Mouse (Mus musculus) intestine, postnatal 0 days (tissue): ENCODE results near the gene Cd37. TPM values are rescaled to one million over a fixed set of nuclear protein-coding genes. Genes with fewer than 3 reads are reported as not detected.

ENCODE experiments used
- ATAC-seq: fragments of 200-750 bp; cut with Nextera tagmentation; 2 replicates; pipeline ENCODE4 v1.8.0; 2017; ENCODE audit warnings: mild to moderate bottlenecking, moderate TSS enrichment, moderate library complexity
- H3K27ac ChIP-seq: fragments of 300-500 bp; sonication (generic); 2 replicates; pipeline ENCODE4 v1.5.1; 2014; ENCODE audit warnings: mild to moderate bottlenecking, low read depth, low read length, moderate library complexity
- H3K27me3 ChIP-seq: fragments of 300-500 bp; sonication (generic); replicated peaks from 2 replicates; pipeline ENCODE4 v1.6.1; 2014; ENCODE audit warnings: low read length, mixed read lengths; ENCODE audit not compliant: control insufficient read depth, insufficient read depth
- H3K36me3 ChIP-seq: fragments of 300-500 bp; sonication (generic); 2 replicates; pipeline ENCODE4 v1.6.1; 2014; ENCODE audit warnings: mild to moderate bottlenecking, moderate library complexity; ENCODE audit not compliant: control insufficient read depth, insufficient read depth
- H3K4me1 ChIP-seq: fragments of 300-500 bp; sonication (generic); replicated peaks from 2 replicates; pipeline ENCODE4 v1.6.1; 2014; ENCODE audit warnings: antibody characterized with exemption, low read length, mixed read lengths; ENCODE audit not compliant: control insufficient read depth, insufficient read depth
- H3K4me2 ChIP-seq: fragments of 300-500 bp; sonication (generic); replicated peaks from 2 replicates; pipeline ENCODE4 v1.6.1; 2014; ENCODE audit warnings: low read depth, mild to moderate bottlenecking, moderate library complexity
- H3K4me3 ChIP-seq: fragments of 300-500 bp; sonication (generic); 2 replicates; pipeline ENCODE4 v1.5.1; 2014; ENCODE audit warnings: low read depth, low read length
- H3K9ac ChIP-seq: fragments of 300-500 bp; sonication (generic); 2 replicates; pipeline ENCODE4 v1.6.1; 2014; ENCODE audit warnings: mild to moderate bottlenecking, low read depth, low read length
- H3K9me3 ChIP-seq: fragments of 300-500 bp; sonication (generic); 2 replicates; pipeline ENCODE4 v1.6.1; 2016; ENCODE audit warnings: mixed run types; ENCODE audit not compliant: control insufficient read depth
- CTCF ChIP-seq: sonication (generic); IDR thresholded peaks from 2 replicates; pipeline ENCODE4 v1.5.1; 2016; ENCODE audit warnings: low read depth, mild to moderate bottlenecking, control low read depth, antibody characterized with exemption, moderate library complexity
- WGBS: fragments of 180-500 bp; shearing (Covaris S2); extraction: QIAGEN DNeasy Blood & Tissue Kit; methylation state at CpG from one replicate; pipeline ENCODE4 v1.1.7; 2014; 5-methylcytosine and 5-hydroxymethylcytosine counted together
- polyA plus RNA-seq: library from polyadenylated mRNA; unstranded; fragments of >200 nt; fragmentation: Nextera tagmentation; extraction: Ambion mirVana; gene quantifications from 2 replicates; pipeline ENCODE4 v1.2.1, GENCODE M21; 2015

The Cd37 gene
- polyA plus RNA-seq, 1 experiment from 2014 or later: 2.3 TPM

DNA sequence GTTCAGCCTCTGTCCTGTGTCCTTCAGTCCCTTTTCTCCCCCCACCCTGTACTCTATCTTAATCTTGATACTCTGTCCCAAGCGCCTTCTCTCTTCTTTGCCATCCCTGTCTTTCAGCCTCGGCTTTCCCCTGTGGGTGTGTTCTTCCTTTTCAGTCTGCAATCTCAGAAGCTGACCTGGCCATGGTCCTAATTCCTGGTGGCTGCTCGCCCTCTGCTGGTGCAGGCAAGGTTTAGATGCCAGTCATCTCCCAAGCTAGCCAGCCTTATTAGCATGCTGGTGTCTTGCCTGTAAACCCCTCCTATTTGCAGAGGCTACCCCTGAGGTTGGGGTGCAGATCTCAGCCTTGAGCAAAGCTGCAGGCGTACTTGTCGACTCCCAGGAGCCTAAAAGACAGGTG, 40.5 kb downstream of the Cd37 start:
- Histone ChIP-seq H3K9ac (no peak overlapping the region), H3K36me3 (no peaks in the 10 kb centered on the region), H3K27me3 (peaks cover 6% of the 10 kb centered on the region; the same call in 1 of the 2 replicates), H3K27ac (no peak overlapping the region), H3K4me2 (no peak overlapping the region), H3K4me1 (no peaks in the 10 kb centered on the region), H3K9me3 (no peaks in the 10 kb centered on the region), H3K4me3 (no peak overlapping the region)
- ATAC-seq: peak; percentile 28; the same call in 1 of the 2 replicates
- TF ChIP-seq CTCF: peak; percentile 95
- WGBS: 13% methylated on average over 5 of the region's 5 CpGs

DNA sequence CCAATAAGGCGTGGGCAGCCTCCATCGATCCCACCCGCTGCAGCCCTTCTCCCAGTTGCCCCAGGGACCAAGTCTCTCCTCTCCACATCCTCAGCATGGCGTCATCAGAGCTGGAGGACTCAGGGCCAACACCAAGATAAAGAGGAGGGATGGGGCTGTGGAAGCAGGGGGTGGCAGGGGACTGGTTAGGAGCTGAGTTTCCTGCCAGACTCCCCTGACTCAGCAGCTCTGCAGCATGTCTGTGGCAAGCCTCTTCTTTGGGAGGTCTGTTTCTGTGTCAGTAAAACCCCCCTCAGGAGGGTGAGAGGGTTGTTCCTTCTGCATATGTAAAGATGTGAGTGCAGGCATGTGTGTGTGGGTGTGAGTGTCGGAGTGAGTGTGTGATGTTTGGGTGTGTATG, 41.9 kb downstream of the Cd37 start:
- TF ChIP-seq CTCF: no peak
- Histone ChIP-seq H3K4me2 (no peak overlapping the region), H3K36me3 (no peaks in the 10 kb centered on the region), H3K9me3 (no peaks in the 10 kb centered on the region), H3K27me3 (peaks cover 3% of the 10 kb centered on the region; the same call in 1 of the 2 replicates), H3K4me1 (no peaks in the 10 kb centered on the region), H3K9ac (no peak overlapping the region), H3K27ac (no peak overlapping the region), H3K4me3 (no peak overlapping the region)
- no peak for ATAC-seq
- WGBS: 73% methylated on average over 5 of the region's 5 CpGs

DNA sequence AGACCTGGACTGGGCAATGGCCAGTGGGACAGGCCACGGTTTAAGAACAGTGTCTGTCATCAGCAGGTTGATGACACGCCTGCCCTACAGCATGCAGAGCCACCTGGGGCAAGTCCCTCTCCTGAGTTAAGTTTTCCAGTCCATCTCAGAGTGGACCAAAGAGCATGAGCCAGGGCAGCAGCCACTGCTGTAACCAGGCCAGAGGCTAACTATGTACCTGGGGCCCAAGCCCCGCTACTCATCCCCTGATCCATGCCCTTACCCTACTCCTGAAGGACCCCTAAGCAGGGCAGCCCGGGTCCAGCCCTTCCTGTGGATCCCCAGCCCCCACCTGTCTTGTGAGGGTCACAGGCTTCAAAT, 42.8 kb downstream of the Cd37 start:
- no peak overlapping the region for H3K4me2 ChIP-seq
- H3K4me3 ChIP-seq: no peak overlapping the region
- ATAC-seq: no peak
- 85% methylated on average over 4 of the region's 4 CpGs for WGBS
- peaks cover 3% of the 10 kb centered on the region; the same call in 1 of the 2 replicates for H3K27me3 ChIP-seq
- H3K27ac ChIP-seq: no peak overlapping the region
- H3K4me1 ChIP-seq: no peaks in the 10 kb centered on the region
- H3K9me3 ChIP-seq: no peaks in the 10 kb centered on the region
- no peak overlapping the region for H3K9ac ChIP-seq
- no peak for TF ChIP-seq CTCF
- no peaks in the 10 kb centered on the region for H3K36me3 ChIP-seq

DNA sequence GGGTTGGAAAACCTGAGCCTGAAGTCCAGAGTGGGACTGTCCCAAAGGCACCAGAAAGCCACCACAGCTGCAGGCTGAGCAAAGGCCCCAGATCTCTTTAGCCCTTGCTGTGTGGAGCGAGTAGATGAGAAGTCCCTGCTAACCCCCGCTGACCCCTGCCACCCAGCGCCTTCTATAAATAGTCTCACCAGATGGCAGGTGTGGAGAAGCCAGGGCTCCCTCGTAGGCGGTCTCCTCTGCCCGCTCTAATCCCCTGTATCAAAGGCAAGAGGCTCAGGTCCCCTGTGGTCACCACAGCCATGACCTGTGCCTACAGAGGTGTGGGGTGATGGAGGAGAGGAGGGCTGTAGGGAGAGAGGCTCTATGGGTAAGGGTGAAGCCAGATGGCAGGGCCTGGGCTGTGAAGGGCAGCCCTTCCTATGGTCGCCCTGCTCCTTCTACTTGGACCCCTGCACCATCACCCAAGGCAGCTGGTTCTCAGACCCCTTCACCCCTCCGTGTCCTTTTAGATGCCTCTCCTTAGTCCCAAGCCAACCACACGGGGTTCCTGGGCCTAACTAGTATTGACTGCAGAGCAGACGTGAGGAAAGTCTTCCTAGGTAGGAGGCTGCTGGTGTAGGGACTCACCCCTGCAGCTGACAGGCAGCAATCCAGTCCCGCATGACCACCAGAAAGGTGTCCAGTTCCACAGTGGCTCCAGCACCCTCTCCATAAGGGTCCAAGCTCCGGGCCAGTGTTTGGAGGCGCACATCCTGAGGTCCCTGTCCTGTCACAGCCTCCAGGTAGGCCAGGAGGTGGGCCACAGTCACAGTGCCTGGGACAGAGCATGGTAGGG, 43.4 kb downstream of the Cd37 start:
- no peak for ATAC-seq

DNA sequence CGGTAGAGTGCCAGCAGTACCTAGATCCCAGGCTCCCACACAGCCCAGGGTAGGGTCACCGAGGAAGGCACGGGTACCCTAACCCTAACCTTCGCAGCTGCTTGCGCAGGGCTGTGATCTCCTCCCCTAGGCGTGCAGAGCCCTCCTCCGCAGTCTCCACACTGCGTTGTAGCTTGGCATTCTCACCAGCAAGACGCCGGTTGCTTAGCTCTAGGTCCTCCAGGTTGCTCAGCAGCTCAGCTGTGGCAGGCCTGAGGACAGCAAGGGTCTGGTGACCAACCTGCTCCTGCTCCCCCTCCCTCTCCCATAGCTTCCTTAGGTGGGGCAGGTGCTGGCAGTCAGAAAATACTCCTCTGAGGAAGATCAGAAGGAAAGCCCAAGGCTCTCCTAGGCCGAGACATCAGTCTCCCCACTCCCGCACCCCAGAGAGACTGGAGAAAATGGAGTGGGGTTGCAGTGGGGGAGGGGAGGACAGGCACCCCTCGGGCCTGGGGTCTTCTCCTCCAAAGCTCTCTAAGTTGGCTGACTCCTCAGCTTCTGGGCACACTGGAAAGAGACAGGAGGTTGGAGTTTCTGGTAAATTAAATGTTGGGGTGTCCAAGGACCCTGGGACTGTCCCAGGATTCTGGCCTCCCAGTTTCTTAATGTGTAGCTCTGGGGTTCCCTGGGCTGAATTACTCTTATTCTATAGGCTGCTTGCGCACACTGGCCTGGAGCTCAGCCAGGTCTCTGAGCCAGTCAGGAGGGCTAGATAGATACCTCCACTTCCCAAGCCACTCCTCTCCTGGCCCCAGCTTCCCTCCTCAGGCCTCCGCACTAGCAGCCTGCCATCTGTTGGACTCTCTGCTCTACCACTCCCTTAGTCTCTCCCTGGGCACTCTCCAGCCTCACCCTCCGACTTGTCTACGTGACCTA, 44.8 kb downstream of the Cd37 start:
- no peak overlapping the region for H3K4me3 ChIP-seq
- no peak for ATAC-seq
- no peaks in the 10 kb centered on the region for H3K4me1 ChIP-seq
- no peak overlapping the region for H3K4me2 ChIP-seq
- no peaks in the 10 kb centered on the region for H3K36me3 ChIP-seq
- no peak for TF ChIP-seq CTCF
- no peaks in the 10 kb centered on the region for H3K9me3 ChIP-seq
- WGBS: 69% methylated on average over 17 of the region's 17 CpGs
- H3K9ac ChIP-seq: no peak overlapping the region
- peaks cover 19% of the 10 kb centered on the region; the same call in 1 of the 2 replicates for H3K27me3 ChIP-seq
- H3K27ac ChIP-seq: no peak overlapping the region

More for the DNA sequence above, 43.4 kb downstream of the Cd37 start:
- Histone ChIP-seq H3K9me3 (no peaks in the 10 kb centered on the region), H3K36me3 (no peaks in the 10 kb centered on the region), H3K9ac (no peak overlapping the region), H3K4me1 (no peaks in the 10 kb centered on the region), H3K4me3 (no peak overlapping the region), H3K27me3 (peaks cover 6% of the 10 kb centered on the region; the same call in 1 of the 2 replicates), H3K27ac (no peak overlapping the region), H3K4me2 (no peak overlapping the region)
- WGBS: 71% methylated on average over 13 of the region's 13 CpGs
- no peak for TF ChIP-seq CTCF

DNA sequence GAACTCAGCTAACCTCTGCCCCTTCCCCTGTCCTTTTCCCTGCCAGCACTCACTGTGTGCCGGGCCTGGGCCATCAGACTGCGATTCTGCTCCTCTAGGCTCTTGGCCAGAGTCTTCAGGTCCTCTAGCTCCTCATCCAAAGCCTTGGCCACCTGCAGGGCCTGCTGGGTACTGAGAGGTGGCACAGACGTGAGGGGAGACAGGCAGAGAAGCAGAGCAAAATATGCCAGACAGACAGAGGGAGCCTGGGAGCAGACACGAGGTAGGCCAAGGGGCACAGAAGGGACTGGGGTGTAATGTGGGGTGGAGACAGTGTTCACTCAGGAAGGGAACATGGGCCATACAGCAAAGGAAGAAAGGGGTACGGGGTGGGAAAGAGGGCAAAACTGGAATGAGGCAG, 45.5 kb downstream of the Cd37 start:
- H3K4me1 ChIP-seq: no peaks in the 10 kb centered on the region
- TF ChIP-seq CTCF: peak; percentile 30; the same call in 1 of the 2 replicates
- no peak overlapping the region for H3K4me2 ChIP-seq
- 76% methylated on average over 5 of the region's 5 CpGs for WGBS
- no peaks in the 10 kb centered on the region for H3K36me3 ChIP-seq
- peaks cover 22% of the 10 kb centered on the region; the same call in 1 of the 2 replicates for H3K27me3 ChIP-seq
- no peak overlapping the region for H3K9ac ChIP-seq
- no peak overlapping the region for H3K4me3 ChIP-seq
- H3K9me3 ChIP-seq: no peaks in the 10 kb centered on the region
- H3K27ac ChIP-seq: no peak overlapping the region
- no peak for ATAC-seq
